Mouse (Mus musculus): ENCODE data around the gene Nid2.

GRCm38 (mm10) chr14:19713067-19713466, 38.0 kb upstream of the Nid2 start:
- TF ChIP-seq GATA1 (IDR thresholded peaks at IDR 0.05; ENCODE audit: borderline replicate concordance, low read length) (no peak), FLI1 (IDR thresholded peaks at IDR 0.05; ENCODE audit: low read length) (no peak)
